Mouse (Mus musculus) neural tube, embryonic 15.5 days (tissue): ENCODE results near the gene Macrod1. TPM values are rescaled to one million over a fixed set of nuclear protein-coding genes. Genes with fewer than 3 reads are reported as not detected.
A peak's percentile ranks its signal among the peaks of the same experiment; 100 is the strongest.

Source experiments
- ATAC-seq: fragments of 200-750 bp; cut with Nextera tagmentation; 2 replicates; pipeline ENCODE4 v1.8.0; 2017; ENCODE audit warnings: mild to moderate bottlenecking, moderate TSS enrichment, moderate library complexity; ENCODE audit not compliant: low FRiP score
- H3K27ac ChIP-seq: fragments of 300-500 bp; sonication (generic); replicated peaks from 2 replicates; pipeline ENCODE4 v1.5.1; 2015; ENCODE audit warnings: mild to moderate bottlenecking, inconsistent platforms
- H3K27me3 ChIP-seq: fragments of 300-500 bp; sonication (generic); replicated peaks from 2 replicates; pipeline ENCODE4 v1.6.1; 2015; ENCODE audit warnings: inconsistent platforms
- H3K36me3 ChIP-seq: fragments of 300-500 bp; sonication (generic); 2 replicates; pipeline ENCODE4 v1.6.1; 2015; ENCODE audit warnings: inconsistent platforms
- H3K4me1 ChIP-seq: fragments of 300-500 bp; sonication (generic); 2 replicates; pipeline ENCODE4 v1.6.1; 2015; ENCODE audit warnings: inconsistent platforms
- H3K4me2 ChIP-seq: fragments of 300-500 bp; sonication (generic); 2 replicates; pipeline ENCODE4 v1.6.1; 2015; ENCODE audit warnings: inconsistent platforms, mild to moderate bottlenecking, moderate library complexity
- H3K4me3 ChIP-seq: fragments of 300-500 bp; sonication (generic); replicated peaks from 2 replicates; pipeline ENCODE4 v1.5.1; 2015; ENCODE audit warnings: mild to moderate bottlenecking, inconsistent platforms
- H3K9ac ChIP-seq: fragments of 300-500 bp; sonication (generic); replicated peaks from 2 replicates; pipeline ENCODE4 v1.6.1; 2015; ENCODE audit warnings: mild to moderate bottlenecking, inconsistent platforms
- H3K9me3 ChIP-seq: fragments of 300-500 bp; sonication (generic); replicated peaks from 2 replicates; pipeline ENCODE4 v1.6.1; 2016; ENCODE audit warnings: inconsistent platforms
- WGBS: fragments of 180-500 bp; shearing (Covaris S2); methylation state at CpG from one replicate; pipeline ENCODE4 v1.1.7; 2015; ENCODE audit warnings: mixed read lengths; 5-methylcytosine and 5-hydroxymethylcytosine counted together
- polyA plus RNA-seq: library from polyadenylated mRNA; unstranded; fragments of >200 nt; fragmentation: Nextera tagmentation; extraction: Ambion mirVana; gene quantifications from 2 replicates; pipeline ENCODE4 v1.2.1, GENCODE M21; 2015

The Macrod1 gene
- polyA plus RNA-seq, 1 experiment from 2014 or later, result 7.2 TPM

GRCm38 (mm10) chr19:7122277-7122676, 65.7 kb downstream of the Macrod1 start:
- Histone ChIP-seq H3K36me3 (no peaks in the 10 kb centered on the region), H3K4me2 (no peak overlapping the region), H3K27ac (0 out of 2 replicates have a peak overlapping the region, but pooled peaks have one; percentile 10), H3K4me1 (peaks cover 26% of the 10 kb centered on the region), H3K27me3 (peaks cover 10% of the 10 kb centered on the region; the same call in 1 of the 2 replicates), H3K4me3 (no peak overlapping the region), H3K9me3 (no peaks in the 10 kb centered on the region), H3K9ac (no peak overlapping the region)
- WGBS, result 46% methylated on average over 4 of the region's 4 CpGs
- no peak for ATAC-seq

- no peak overlapping the region for H3K9ac ChIP-seq
- ATAC-seq, result 0 out of 2 replicates have a peak, but pooled peaks have one; percentile 22
- no peaks in the 10 kb centered on the region for H3K9me3 ChIP-seq
- H3K36me3 ChIP-seq, result no peaks in the 10 kb centered on the region
- no peak overlapping the region for H3K4me2 ChIP-seq
- H3K27ac ChIP-seq, result 0 out of 2 replicates have a peak overlapping the region, but pooled peaks have one; percentile 10
- H3K27me3 ChIP-seq, result peaks cover 9% of the 10 kb centered on the region; the same call in 1 of the 2 replicates
- 36% methylated on average over 10 of the region's 10 CpGs for WGBS
- no peak overlapping the region for H3K4me3 ChIP-seq
- peaks cover 26% of the 10 kb centered on the region for H3K4me1 ChIP-seq
Observed at GRCm38 (mm10) chr19:7122698-7123306, 66.2 kb downstream of the Macrod1 start.

GRCm38 (mm10) chr19:7125526-7126156, 69.0 kb downstream of the Macrod1 start:
- H3K27ac ChIP-seq, result no peak overlapping the region
- H3K27me3 ChIP-seq, result peaks cover 3% of the 10 kb centered on the region; the same call in 1 of the 2 replicates
- no peaks in the 10 kb centered on the region for H3K36me3 ChIP-seq
- 90% methylated on average over 4 of the region's 4 CpGs for WGBS
- H3K4me1 ChIP-seq, result peaks cover 30% of the 10 kb centered on the region
- no peak overlapping the region for H3K4me3 ChIP-seq
- no peaks in the 10 kb centered on the region for H3K9me3 ChIP-seq
- H3K4me2 ChIP-seq, result no peak overlapping the region
- ATAC-seq, result no peak
- H3K9ac ChIP-seq, result no peak overlapping the region

- WGBS, result 75% methylated on average over 1 of the region's 1 CpGs
- ATAC-seq, result no peak
Observed at GRCm38 (mm10) chr19:7126209-7126608, 69.6 kb downstream of the Macrod1 start.

GRCm38 (mm10) chr19:7126933-7127332, 70.3 kb downstream of the Macrod1 start:
- no peak overlapping the region for H3K27ac ChIP-seq
- H3K9ac ChIP-seq, result no peak overlapping the region
- H3K9me3 ChIP-seq, result no peaks in the 10 kb centered on the region
- H3K27me3 ChIP-seq, result peaks cover 5% of the 10 kb centered on the region; the same call in 1 of the 2 replicates
- H3K36me3 ChIP-seq, result no peaks in the 10 kb centered on the region
- no peak for ATAC-seq
- no peak overlapping the region for H3K4me2 ChIP-seq
- 65% methylated on average over 2 of the region's 2 CpGs for WGBS
- no peak overlapping the region for H3K4me3 ChIP-seq
- H3K4me1 ChIP-seq, result peaks cover 18% of the 10 kb centered on the region

More at GRCm38 (mm10) chr19:7126209-7126608, 69.6 kb downstream of the Macrod1 start:
- Histone ChIP-seq H3K9me3 (no peaks in the 10 kb centered on the region), H3K36me3 (no peaks in the 10 kb centered on the region), H3K4me2 (no peak overlapping the region), H3K27ac (no peak overlapping the region), H3K9ac (no peak overlapping the region), H3K4me1 (peaks cover 26% of the 10 kb centered on the region), H3K27me3 (peaks cover 3% of the 10 kb centered on the region; the same call in 1 of the 2 replicates), H3K4me3 (no peak overlapping the region)

- peaks cover 6% of the 10 kb centered on the region; the same call in 1 of the 2 replicates for H3K27me3 ChIP-seq
- 60% methylated on average over 19 of the region's 19 CpGs for WGBS
- H3K36me3 ChIP-seq, result no peaks in the 10 kb centered on the region
- H3K27ac ChIP-seq, result no peak overlapping the region
- H3K4me2 ChIP-seq, result no peak overlapping the region
- H3K4me1 ChIP-seq, result peaks cover 15% of the 10 kb centered on the region
- no peak overlapping the region for H3K9ac ChIP-seq
- no peak for ATAC-seq
- H3K9me3 ChIP-seq, result no peaks in the 10 kb centered on the region
- H3K4me3 ChIP-seq, result no peak overlapping the region
Observed at GRCm38 (mm10) chr19:7128551-7129475, 72.2 kb downstream of the Macrod1 start.

- WGBS, result 64% methylated on average over 11 of the region's 11 CpGs
- ATAC-seq, result no peak
- Histone ChIP-seq H3K4me2 (no peak overlapping the region), H3K27me3 (peaks cover 6% of the 10 kb centered on the region; the same call in 1 of the 2 replicates), H3K27ac (no peak overlapping the region), H3K9me3 (no peaks in the 10 kb centered on the region), H3K4me1 (peaks cover 30% of the 10 kb centered on the region), H3K4me3 (no peak overlapping the region), H3K9ac (no peak overlapping the region), H3K36me3 (no peaks in the 10 kb centered on the region)
Observed at GRCm38 (mm10) chr19:7130317-7130716, 73.7 kb downstream of the Macrod1 start.

- Histone ChIP-seq H3K4me2 (no peak overlapping the region), H3K27me3 (peaks cover 11% of the 10 kb centered on the region; the same call in 1 of the 2 replicates), H3K4me3 (no peak overlapping the region), H3K27ac (no peak overlapping the region), H3K9ac (no peak overlapping the region), H3K36me3 (no peaks in the 10 kb centered on the region), H3K9me3 (no peaks in the 10 kb centered on the region), H3K4me1 (peaks cover 61% of the 10 kb centered on the region)
- 59% methylated on average over 9 of the region's 9 CpGs for WGBS
- ATAC-seq, result no peak
Observed at GRCm38 (mm10) chr19:7133436-7133835, 76.8 kb downstream of the Macrod1 start.

GRCm38 (mm10) chr19:7134631-7135091, 78.1 kb downstream of the Macrod1 start:
- H3K27ac ChIP-seq, result peak overlapping the region; percentile 81
- 14% methylated on average over 17 of the region's 17 CpGs for WGBS
- H3K27me3 ChIP-seq, result peaks cover 11% of the 10 kb centered on the region; the same call in 1 of the 2 replicates
- H3K4me1 ChIP-seq, result peaks cover 69% of the 10 kb centered on the region
- H3K4me3 ChIP-seq, result no peak overlapping the region
- ATAC-seq, result peak; percentile 21
- no peak overlapping the region for H3K4me2 ChIP-seq
- no peaks in the 10 kb centered on the region for H3K9me3 ChIP-seq
- H3K9ac ChIP-seq, result no peak overlapping the region
- H3K36me3 ChIP-seq, result no peaks in the 10 kb centered on the region

GRCm38 (mm10) chr19:7135525-7135924, 78.9 kb downstream of the Macrod1 start:
- peak; percentile 65 for ATAC-seq
- H3K9ac ChIP-seq, result 0 out of 2 replicates have a peak overlapping the region, but pooled peaks have one; percentile 28
- H3K9me3 ChIP-seq, result no peaks in the 10 kb centered on the region

GRCm38 (mm10) chr19:7136016-7136415, 79.4 kb downstream of the Macrod1 start:
- 0 out of 2 replicates have a peak overlapping the region, but pooled peaks have one; percentile 28 for H3K9ac ChIP-seq
- peak; percentile 32 for ATAC-seq
- no peaks in the 10 kb centered on the region for H3K9me3 ChIP-seq
- peaks cover 82% of the 10 kb centered on the region for H3K4me1 ChIP-seq
- no peak overlapping the region for H3K4me3 ChIP-seq
- H3K4me2 ChIP-seq, result peak overlapping the region; percentile 34
- H3K27ac ChIP-seq, result peak overlapping the region; percentile 81
- peaks cover 11% of the 10 kb centered on the region; the same call in 1 of the 2 replicates for H3K27me3 ChIP-seq
- no peaks in the 10 kb centered on the region for H3K36me3 ChIP-seq
- WGBS, result 12% methylated on average over 9 of the region's 9 CpGs

More at GRCm38 (mm10) chr19:7135525-7135924, 78.9 kb downstream of the Macrod1 start:
- Histone ChIP-seq H3K36me3 (no peaks in the 10 kb centered on the region), H3K4me3 (no peak overlapping the region), H3K4me2 (peak overlapping the region; percentile 34), H3K27ac (peak overlapping the region; percentile 81), H3K27me3 (peaks cover 11% of the 10 kb centered on the region; the same call in 1 of the 2 replicates), H3K4me1 (peaks cover 77% of the 10 kb centered on the region)
- 9% methylated on average over 9 of the region's 9 CpGs for WGBS
